Mouse (Mus musculus) left cerebral cortex, postnatal 36 days (tissue): ENCODE results near the gene Kcnj10. TPM values are rescaled to one million over a fixed set of nuclear protein-coding genes. Genes with fewer than 3 reads are reported as not detected.
A peak's percentile ranks its signal among the peaks of the same experiment; 100 is the strongest.

ENCODE experiments used
- DNase-seq, 2 experiments: peaks; one replicate each; pipeline ENCODE4 v3.0.0; 2021 to 2022; ENCODE audit warnings: low spot score in 2 of 2, mixed read lengths in 1 of 2
- intact Hi-C: fragments of 180-260 bp; cut with DNase I; formaldehyde crosslinking; loops from one replicate; pipeline ENCODE4 v1.15.1; 2025
- total RNA-seq, 2 experiments: library from RNA; stranded (reverse); gene quantifications; 2 replicates each; pipeline ENCODE4 v1.2.3; 2021

Kcnj10 gene
- 10 to 100 TPM; 86.8 to 97.1 TPM for total RNA-seq

- intact Hi-C loops = loop anchor here (2.0 kb wide), 1 partner anchor 18 kb away; no protein-coding TSS in a partner anchor
- DNase-seq = peak; percentile 61 to 72
Observed at GRCm38 (mm10) chr1:172340729-172341321, at the start of gene Kcnj10. Kcnj10 (plus strand) TSS chr1:172341210.

GRCm38 (mm10) chr1:172292880-172293279 is 48.1 kb upstream of the Kcnj10 start:
- peak in 1 of 2 experiments; percentile 56 for DNase-seq
- intact Hi-C loops = no loop called here

- intact Hi-C loops = no loop called here
- DNase-seq = peak in 1 of 2 experiments; percentile 44
Observed at GRCm38 (mm10) chr1:172293449-172293848, 47.6 kb upstream of the Kcnj10 start.

DNA sequence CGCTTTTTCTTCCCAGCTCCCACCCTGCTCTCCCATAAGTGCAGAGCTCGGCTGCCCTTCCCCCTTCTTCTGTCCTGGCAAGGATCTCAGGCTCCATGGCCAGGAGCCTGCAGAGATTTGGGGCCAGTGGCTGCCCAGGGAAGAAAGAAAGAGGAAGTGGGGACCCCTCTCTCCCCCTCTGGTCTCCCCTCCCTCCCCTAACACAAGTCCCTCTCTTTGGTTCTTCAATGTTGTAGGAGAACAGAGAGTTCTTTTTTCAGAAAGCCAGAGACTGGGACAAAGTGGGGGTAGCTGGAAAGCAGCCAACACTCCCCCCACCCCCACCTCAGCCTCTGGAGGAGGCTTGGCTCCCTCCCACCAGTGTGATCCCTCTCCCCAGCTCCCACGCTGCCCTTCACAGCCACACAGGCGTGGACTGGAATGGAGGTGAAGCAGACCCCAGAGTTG is 45.2 kb upstream of the Kcnj10 start:
- intact Hi-C loops = no loop called here
- DNase-seq = no peak

DNA sequence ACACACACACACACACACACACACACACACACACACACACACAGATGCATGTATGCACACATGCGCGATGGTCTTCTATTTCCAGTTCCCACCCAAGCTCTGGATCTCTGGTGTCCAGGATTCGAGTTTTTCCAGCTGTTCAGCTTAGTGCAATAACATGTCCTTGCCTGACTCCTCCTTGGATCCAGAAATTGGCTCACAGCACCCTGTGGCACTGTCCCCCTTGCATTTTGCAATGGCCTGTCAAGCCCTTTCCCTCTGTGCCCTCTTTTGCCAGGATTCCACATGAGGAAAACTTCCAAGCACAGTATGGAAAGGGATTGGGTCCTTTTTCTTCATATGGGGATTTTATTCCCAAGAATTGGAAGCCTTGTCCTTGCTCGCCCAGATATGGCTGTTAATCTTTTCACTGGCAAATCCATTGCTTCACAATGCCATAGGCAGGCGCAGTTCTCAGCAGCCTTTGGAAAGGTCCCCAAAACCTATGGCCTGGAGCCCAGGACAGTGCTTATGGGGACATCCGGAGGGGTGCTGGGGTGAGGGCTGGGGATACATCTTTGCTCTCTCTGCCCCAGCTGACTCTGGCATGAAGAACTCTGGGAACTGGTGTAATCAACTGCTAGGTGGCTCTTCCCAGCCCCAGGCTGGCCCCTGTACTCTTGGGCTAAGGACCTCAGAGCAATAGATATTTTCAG is 44.0 kb upstream of the Kcnj10 start:
- intact Hi-C loops = no loop called here
- no peak for DNase-seq

DNA sequence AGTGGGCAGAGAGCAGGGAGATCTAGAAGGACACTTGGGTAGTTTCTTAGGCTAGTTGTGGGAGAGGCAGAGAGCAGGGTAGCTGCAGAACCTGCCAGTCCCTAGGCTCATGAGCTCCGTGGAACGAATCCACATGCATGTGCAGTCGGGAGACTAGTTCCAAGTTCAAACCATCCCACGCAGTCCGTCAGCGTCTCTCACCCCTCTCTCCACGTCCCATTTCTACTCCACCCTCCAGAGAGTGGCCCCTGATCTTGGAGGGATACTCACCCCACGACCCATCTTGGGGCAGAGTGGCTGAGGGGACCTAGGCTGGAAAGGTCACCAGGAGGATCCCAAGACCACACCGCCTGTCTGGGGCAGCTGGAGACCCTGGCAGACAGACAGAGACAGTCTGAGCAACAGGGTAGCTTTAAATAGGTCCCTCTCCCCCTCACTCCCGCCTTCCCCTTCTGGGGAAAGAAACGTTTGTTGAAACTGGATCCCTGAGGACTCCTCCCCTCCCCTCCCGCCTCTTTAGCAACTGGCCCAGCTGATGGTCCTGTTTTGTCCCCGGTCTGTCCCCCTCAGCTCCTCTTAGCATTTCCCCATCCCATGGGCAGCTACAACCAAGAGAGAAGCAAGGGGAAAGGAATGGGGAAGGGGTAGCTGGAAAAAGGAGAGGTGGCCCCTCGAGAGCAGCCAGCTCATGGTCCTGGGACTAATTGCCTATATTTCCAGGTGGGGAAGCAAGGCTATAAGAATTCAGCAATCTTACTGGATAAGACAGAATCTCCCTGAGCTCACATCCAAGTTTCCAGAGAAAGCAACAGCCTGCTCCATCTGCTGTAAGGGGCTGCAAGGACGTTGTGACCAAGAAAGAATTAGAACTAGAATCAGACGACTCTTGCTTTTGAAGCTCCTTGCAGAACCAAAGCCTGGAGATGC is 43.1 kb upstream of the Kcnj10 start, which contains the start of gene Atp1a2:
TSS of gene Atp1a2 (minus strand) at position 454 of the 927 bp plus-strand sequence.
- DNase-seq = peak in 1 of 2 experiments; percentile 71

DNA sequence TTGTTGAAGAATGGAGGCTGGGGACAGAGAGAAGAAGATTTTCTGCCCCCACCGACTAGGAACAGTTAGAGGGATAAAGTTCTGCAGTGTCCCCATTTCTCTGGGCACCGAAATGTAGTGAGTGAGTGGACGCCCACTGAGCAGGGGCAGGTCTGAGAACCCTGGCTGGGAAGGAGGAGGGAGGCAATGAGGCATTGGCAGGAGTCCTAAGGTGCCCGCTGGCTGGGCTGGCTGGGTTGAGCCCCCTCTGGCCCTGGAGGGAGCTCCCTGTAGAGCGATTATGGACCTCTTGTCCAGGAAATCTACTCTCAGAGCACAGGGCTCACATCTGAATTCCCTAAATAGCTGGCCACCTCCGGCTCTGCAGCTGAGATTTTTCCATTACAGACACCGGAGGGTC is 41.5 kb upstream of the Kcnj10 start:
- intact Hi-C loops = no loop called here

More for the DNA sequence above, 43.1 kb upstream of the Kcnj10 start, which contains the start of gene Atp1a2:
- intact Hi-C loops = no loop called here

DNA sequence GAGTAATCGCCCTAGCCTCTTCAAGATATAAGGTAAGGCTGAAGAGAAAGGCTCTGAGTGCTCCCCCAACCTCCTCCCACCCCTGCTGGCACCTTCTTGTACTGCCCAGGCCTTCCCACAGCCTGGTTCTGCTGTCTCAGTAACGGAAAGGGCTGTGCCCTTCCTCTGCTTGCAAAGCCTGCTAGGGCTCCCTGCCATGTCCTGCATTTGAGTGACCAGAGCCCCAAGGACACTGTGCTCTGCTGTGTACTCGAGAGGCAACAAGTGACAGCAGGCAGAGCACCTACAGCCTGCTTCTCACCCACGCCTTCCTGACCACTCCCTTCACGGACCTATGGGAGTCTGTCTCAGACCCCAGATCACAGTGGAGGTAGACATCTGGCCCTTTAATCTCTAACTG is 40.8 kb upstream of the Kcnj10 start:
- DNase-seq = no peak
- intact Hi-C loops = no loop called here

More for the DNA sequence above, 41.5 kb upstream of the Kcnj10 start:
- no peak for DNase-seq

DNA sequence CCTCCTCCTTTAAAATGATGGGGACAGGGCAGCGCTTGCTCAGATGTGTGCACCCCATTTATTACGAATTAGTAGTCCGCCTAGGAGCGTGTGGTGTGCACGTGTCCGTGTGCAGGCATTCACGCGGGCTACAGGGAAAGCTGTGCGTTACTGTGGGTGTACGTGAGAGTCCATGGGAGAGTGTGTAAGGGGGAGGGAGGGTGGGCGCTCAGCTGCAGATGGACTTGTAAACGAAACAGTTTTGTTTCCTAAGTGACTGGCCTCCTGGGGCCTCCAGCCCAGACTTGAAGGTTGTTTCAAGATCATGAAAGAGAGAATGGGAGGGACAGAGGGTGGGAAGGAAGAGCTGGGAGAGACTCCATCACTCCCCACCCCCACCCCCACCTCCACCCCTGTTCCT is 39.8 kb upstream of the Kcnj10 start:
- intact Hi-C loops = no loop called here

DNA sequence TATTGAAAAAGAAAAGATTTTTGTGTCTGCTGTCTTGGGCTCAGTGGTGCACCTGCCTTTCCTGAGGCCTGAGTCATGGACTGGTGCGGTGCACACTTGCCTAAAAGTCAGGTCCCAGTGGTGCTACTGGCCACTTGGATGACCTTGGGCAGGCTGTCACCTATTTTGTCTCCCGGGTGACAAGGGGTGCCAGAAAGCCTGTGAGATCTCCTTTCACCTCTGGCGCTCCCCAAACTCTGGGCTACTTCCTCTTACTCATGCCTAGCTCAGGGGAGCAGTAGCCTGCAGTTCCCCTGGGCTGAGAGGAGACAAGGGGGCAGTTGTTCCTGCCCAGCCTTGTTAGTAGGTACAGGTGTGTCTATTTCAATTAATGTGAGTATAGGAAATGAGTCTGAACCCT is 38.7 kb upstream of the Kcnj10 start:
- DNase-seq = no peak
- intact Hi-C loops = no loop called here

More for the DNA sequence above, 39.8 kb upstream of the Kcnj10 start:
- DNase-seq = no peak

- intact Hi-C loops = no loop called here
Observed at GRCm38 (mm10) chr1:172302851-172303250, 38.2 kb upstream of the Kcnj10 start.

DNA sequence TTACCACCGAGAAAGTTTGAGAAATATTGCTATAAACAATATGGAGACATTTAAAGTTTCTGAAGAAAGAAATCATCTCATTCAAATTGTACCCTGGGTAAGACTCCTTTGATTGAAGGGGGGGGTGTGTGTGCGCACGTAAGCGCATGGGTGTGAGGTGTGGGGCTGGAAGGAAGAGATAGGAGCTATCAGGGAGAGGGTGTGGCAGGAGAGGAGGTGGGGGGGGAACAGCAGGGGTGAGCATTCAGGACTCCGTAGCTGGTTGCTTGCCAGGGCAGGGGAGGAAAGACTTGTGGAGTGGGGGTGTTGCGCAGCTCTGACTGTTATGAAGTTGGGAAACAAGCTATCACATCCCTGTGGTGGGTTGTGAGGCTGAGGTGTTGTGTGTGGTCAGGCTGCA is 36.6 kb upstream of the Kcnj10 start:
- DNase-seq = no peak
- intact Hi-C loops = no loop called here

More at GRCm38 (mm10) chr1:172302851-172303250, 38.2 kb upstream of the Kcnj10 start:
- DNase-seq = no peak

- intact Hi-C loops = no loop called here
- no peak for DNase-seq
Observed at GRCm38 (mm10) chr1:172305153-172305552, 35.9 kb upstream of the Kcnj10 start.

DNA sequence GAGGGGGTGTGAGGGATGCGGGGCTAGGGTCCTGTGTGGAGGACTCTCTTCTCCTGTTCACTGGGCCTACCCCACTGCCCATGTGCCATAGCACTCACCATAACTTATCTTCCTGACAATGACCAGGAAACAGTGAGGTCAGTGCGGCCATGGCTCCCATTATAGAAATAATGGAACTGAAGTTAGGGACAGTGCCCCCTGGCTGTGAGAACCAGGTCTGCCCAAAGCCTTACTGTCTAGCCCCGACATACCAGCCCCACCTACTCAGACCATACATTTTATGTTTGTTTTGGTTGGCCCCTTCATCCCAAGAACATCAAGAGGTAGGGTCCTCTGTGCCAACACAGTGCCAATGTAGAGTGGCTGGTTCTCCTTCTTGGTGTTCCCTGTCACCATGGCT is 35.4 kb upstream of the Kcnj10 start:
- intact Hi-C loops = loop anchor here (2.0 kb wide), 1 partner anchor 25 kb away; no protein-coding TSS in a partner anchor
- DNase-seq = no peak

DNA sequence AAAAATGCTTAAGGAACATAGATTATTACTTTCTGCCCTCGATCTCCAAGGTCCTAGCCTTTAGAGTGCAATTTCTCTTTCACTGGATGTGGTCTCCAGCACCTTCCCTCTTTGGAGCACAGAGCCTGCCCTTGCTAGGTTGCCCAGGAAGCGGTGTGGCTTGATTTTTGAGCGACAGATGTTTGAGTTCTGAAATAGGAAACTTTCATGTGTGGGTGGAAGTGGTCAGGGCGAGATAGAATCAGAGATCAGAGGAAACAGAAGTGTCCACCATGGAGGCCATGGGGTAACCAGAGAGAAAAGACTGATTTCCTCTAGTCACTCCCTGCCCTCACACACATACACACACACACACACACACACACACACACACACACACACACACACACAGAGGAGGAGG is 34.8 kb upstream of the Kcnj10 start:
- no peak for DNase-seq
- intact Hi-C loops = loop anchor here (2.0 kb wide), 1 partner anchor 25 kb away; no protein-coding TSS in a partner anchor

DNA sequence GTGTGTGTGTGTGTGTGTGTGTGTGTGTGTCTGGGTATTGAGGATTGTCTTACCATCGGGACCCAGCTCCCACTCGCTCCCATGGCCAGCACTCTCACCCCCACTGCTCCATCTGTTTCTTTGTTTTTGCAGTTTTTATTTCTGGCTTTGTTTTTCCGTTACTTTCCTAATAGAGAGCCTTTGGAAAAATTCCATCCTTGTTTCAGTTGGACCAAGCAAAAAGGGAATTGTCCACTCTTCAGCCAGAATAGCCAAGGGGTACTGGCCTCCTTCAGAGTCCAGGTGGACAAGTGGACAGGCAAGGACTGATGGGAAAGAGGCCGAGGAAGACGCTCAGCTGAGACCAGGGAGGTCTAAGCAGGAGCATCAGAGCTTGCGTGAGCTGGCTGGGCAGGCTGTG is 34.1 kb upstream of the Kcnj10 start:
- DNase-seq = no peak
- intact Hi-C loops = loop anchor here (2.0 kb wide), 1 partner anchor 26 kb away; no protein-coding TSS in a partner anchor

- intact Hi-C loops = loop anchor here (2.0 kb wide), 1 partner anchor 27 kb away; no protein-coding TSS in a partner anchor
- no peak for DNase-seq
Observed at GRCm38 (mm10) chr1:172307936-172308335, 33.1 kb upstream of the Kcnj10 start.

- DNase-seq = no peak
- intact Hi-C loops = no loop called here
Observed at GRCm38 (mm10) chr1:172308409-172308808, 32.6 kb upstream of the Kcnj10 start.

GRCm38 (mm10) chr1:172309699-172310398 is 31.2 kb upstream of the Kcnj10 start:
- intact Hi-C loops = loop anchor here (1.0 to 10.0 kb wide), 5 partner anchors 107 to 285 kb away; partner anchors contain the start of genes Dcaf8, Pex19 and Vangl2
- DNase-seq = peak; percentile 84 to 90
